Mouse (Mus musculus) brain, adult 2 months (tissue): ENCODE measurements around the gene BC034090.

Experiments used
- DNase-seq: peaks from one replicate; pipeline ENCODE4 v3.0.0; 2011; ENCODE audit warnings: low read depth, low spot score

The BC034090 gene

DNA sequence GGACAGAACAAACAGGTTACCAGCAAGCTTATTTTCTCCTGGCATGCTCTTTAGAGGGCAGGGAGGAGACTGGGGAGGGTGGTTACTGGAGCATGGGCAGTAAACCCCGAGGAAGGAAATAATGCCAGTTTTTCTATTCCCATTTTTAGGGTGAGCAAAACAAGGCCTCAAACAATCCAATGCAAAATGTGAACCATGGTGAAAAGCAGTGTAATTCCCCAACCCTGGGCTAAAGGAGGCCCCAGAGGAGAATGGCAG lies 1.8 kb downstream of the BC034090 start:
- DNase-seq: no peak

DNA sequence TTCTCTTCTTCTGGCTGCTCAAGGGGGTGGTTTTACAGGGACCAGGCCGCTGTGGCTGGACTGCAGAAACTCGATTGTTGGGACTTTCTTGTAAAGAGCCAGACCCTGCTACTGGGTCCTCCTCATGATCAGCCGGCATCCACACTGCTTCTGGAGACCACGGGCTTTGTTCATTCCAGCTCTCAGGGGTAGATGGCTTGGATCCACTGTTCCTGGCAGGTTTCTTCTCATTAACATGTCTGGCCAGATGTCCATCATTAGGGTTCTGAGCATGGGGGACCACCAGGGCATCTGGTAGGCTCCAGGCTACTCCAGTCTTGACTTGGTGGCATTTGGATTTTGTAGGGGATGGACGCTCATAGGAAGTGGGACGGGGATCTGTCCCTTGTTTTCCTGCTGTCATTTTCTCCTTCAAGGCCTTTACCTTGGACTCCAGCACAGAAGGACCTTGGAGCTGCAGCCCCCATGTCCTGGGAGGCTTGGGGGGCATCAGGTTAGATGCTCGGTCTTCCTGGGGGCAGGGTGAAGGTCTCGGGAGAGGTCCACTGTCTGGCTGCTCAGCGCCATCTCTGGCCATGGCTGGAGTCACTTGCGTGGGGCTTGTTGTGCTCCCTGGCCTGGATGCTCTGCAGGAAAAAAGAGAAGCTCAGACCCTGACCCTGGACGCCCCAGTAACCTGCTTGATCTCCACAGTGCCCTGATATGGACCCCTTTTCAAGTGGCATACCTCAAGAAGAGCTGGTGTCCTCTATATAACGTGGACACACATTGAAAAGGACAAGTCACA lies 2.4 kb downstream of the BC034090 start:
- no peak for DNase-seq

- peak; percentile 91 for DNase-seq
These were observed 4.1 kb downstream of the BC034090 start for GRCm38 (mm10) chr1:155239962-155240717.

- peak; percentile 51 for DNase-seq
These were observed 5.1 kb downstream of the BC034090 start for GRCm38 (mm10) chr1:155239169-155239568.

GRCm38 (mm10) chr1:155238126-155238525 lies 6.1 kb downstream of the BC034090 start:
- DNase-seq: no peak

DNA sequence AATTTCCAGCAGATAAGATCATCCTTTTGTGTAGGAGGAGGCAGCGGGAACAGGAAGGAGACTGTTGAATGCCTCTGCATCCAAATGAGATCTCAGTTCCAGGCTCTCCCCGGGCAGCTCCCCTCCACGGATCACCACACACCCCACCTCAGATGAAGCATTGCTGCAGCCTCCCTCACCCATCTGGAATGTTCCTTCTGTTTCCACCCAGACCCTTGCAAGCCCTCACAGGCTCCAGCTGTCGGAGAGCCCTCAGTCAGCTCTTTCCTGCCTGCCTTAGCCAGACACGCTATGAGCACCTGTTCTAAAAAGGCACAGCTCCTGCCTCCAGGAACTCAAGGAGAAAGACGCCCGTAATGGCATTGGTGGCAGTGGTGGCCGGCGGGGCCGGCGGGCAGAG lies 6.9 kb downstream of the BC034090 start:
- peak; percentile 84 for DNase-seq

- DNase-seq: peak; percentile 68
These were observed 7.8 kb downstream of the BC034090 start for GRCm38 (mm10) chr1:155236306-155237024.

- no peak for DNase-seq
These were observed 8.6 kb downstream of the BC034090 start for GRCm38 (mm10) chr1:155235641-155236040.

DNA sequence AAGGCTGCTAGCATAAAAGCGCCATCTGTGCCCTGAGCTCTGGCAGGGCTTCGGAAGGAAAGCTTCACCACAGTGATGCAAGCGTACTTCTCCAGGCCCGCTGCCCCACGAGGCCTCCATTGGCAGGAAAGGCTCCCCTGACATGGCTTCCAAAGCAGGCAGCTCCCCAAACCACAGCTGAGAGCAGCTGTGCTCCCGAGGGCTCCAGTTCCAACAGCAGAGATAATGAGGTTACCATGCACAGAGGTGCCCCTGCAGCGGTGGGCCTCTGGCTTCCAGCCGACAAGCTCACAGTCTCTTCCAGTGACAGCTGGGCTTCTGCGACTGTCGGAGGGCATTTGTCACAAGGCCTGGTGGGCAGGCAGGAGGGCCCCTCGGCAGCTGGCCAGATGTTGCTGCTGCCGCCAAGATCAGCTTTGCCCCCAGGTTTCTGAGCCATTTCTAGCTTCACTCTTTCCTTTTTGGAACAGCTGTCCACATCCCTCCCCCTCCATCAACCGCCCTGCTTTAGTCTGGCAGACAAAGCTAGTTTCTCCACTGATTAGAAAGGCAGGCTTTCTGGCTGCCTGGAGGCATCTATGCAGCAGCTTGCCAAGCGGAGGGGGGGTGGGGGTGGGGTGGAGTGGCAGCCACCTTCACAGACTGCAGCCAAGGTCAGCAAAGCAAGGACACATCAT lies 10.2 kb downstream of the BC034090 start:
- DNase-seq: peak; percentile 89

GRCm38 (mm10) chr1:155233378-155233777 lies 10.9 kb downstream of the BC034090 start:
- DNase-seq: no peak

DNA sequence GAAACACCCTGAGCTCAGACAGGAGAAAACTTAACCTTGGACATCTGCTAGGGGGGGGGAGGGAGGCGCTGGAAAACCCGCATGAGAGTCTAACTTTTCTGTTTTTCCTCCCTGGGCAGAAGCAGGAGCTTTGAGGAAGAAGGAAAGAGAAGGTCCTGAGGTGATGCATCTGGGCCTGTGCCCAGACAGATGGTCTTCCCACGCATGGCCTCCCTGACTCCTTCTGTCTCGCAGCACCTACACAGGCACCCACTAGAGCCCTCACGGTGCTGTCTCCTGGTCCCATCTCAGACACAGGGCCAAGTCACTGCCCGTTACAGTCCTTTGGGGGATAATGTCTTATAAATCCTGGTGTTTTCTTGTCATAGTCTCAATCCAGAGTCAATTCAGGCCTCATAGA lies 11.5 kb downstream of the BC034090 start:
- DNase-seq: peak; percentile 86

DNA sequence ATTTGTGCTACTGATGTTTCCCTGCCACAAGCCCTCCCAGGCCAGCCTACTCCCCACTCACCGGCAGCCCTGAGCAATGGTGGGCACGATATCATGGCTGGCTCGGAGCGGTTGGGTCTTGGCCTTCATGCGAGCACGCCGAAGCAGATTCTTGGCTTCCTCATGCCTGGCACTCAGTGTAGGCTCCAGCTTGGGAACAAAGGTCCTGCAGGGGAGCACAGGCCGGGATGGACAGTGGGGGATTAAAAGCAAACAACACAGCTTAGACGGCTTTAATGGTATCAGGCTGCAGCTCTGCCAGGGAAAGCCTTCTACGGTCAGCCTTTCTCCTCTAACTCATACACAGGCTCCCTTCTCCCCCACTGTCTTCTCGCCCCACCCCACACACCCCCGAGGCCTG lies 11.9 kb downstream of the BC034090 start:
- DNase-seq: no peak

DNA sequence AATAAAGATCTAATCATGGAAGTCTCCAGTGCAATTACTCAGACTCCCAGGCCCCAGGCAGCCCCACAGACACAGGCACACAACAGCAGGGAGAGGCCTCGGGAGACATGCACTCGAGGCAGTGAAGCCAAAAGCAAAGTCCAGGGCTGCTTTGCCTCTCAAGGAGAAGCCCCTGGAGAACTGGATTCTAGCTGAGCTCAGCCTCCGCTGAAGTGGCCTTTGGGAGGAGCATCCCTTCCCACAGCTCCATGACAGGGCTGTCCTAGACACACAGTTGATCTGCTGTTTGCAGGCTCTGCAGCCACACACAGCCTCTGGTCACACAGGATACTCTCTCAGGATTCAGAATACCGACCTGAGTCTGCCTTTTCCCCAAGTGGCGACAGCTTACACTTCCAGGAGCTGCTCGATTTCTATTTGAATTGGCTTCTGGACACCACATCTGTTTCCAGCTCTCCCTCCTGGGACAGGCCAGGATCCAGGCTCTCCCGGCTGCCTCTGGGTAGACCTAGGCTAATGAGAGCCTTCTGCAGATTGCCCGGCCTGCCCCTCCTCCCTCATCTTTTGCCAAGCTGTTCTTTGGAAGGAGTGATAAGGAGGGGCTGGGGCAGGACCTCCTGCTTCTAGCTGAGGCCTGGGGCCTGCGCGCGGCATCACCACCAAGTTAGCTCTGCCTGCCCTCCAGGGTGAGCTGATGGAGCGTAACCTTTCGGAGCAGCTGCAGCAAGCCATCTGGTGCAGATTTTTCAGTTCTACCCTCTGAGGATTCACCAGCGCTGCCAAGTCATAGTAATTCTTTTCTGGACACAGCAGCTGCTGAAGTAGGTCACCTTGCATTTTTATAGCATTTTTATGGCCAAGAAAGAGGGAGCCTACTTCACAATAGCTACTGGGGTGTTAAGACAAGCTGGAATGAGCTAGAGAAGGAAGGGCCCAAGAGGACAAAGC lies 14.5 kb downstream of the BC034090 start:
- DNase-seq: peak; percentile 93

DNA sequence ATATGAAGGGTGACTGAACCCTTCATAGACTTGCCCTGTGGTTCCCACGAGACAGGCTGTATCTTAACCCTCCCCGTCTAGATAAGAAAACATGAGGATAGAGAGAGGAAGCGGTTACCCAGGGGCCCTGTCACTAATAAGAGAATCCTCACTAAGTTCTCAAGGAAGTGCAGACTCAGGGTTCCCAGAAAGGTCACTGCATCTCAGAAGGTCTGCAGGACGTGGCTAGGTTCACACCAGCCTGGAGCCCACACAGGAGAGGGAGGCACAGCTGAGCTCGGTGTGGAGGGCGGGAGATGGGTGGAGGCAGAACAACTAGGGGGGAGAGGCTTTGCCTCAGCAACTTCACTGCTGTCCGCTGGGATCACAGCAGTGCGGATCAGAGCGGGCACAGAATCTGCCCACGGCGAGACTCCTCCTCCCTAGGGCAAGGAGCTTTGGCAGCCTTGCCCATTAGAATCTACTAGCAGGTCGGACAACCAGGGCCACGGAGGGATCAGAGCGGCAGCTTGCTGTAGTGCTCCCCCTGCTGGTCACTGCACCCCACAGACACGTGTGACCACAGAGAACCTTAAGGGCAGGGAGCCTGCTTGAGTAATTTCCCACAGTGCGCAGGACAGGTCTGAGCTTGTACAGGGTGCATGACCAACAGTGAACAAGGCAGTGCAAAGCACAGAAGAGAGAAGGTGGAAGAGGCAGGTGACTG lies 20.2 kb downstream of the BC034090 start:
- peak; percentile 96 for DNase-seq

- DNase-seq: no peak
These were observed 21.2 kb downstream of the BC034090 start for GRCm38 (mm10) chr1:155223036-155223435.

DNA sequence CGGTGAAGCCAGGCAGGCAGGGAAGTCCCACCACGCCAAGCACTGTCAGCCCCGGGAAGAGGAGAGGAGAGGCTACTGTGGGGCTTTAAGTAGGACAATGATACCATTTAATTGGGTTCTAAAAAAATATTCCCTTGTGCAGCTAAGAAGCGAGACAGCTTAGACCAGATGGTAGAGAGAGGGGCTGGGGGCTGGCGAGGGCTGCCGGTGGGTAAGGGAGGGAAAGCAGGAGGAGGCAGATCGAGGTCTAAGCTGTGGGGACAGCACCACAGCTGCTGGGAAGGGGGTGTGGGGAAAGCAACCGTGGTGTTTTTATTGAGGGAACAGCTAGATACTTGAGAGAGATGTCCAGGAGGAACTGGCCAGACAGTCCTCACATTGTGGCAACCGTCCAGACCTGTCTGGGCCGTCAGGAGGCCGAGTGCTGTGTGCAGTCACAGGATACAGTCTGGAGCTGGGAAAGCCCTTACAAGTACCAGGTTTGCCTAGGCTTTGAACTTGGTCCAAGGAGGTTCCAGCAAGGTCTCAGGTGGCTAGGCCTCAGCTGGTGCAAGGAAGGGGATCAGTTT lies 22.1 kb downstream of the BC034090 start:
- peak; percentile 69 for DNase-seq

- no peak for DNase-seq
These were observed 25.3 kb downstream of the BC034090 start for GRCm38 (mm10) chr1:155218924-155219323.

DNA sequence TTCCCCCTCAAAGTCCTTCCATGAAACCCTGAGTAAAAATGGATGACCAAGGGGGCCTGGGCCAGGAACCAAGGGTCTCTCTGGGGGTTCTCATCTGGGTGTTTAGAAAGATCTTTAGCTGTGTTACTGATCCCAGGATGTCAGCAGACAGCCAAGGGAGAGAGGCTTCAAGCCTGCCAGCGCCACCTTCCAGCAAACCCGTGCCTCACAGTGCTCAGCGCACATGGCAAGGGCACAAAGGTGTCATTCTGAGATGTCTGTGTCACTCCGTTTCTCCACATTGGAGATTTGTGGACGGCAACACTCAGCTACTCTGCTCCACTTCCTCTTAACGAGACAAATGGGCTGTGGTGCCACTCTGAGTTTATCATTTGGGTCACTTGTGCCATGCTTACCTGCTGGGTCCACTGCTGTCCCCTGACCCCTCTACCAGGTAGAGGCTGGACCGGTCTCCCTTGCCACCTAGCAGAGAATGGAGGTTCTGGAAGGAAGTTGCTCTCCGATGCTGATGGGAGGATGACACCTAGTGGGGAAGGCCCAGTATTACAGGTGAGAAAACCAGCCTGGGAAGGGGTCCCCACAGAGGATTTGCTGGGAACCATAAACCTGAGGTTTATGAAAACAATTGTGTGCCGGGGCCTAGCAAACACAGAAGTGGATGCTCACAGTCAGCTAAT lies 26.2 kb downstream of the BC034090 start:
- peak; percentile 81 for DNase-seq

- no peak for DNase-seq
These were observed 27.4 kb downstream of the BC034090 start for GRCm38 (mm10) chr1:155216844-155217243.
